In the genomic region with DNA sequence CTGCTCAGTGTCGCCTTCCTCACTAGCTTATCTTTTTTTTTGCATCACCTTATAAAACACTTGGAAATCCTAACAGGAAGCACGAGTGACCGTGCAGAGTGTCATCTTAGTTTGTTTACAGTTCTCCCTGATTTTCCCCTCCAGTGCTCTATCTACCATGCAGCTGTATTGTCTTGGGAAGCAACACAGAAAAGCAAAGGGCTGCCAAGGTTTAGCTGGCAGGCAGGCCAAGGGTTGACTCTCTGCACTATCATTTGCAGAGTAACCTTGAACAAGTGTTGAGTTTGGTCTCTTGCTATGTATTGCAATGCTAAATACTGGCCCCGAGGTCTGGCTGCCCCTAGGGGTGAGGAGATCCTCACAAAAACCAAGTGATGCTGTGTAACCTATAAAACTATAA, we compare ENCODE assay signal across 19 mouse cellular contexts. TPM values are rescaled to one million over a fixed set of nuclear protein-coding genes. Genes with fewer than 3 reads are reported as not detected.
DNase-seq lines count a peak whose midpoint lies in the region; ATAC-seq and TF ChIP-seq lines count a peak whose summit lies in the region.
"Had no signal": no experiment of that assay in that cellular context is flagged by ENCODE, and none has a peak within 500 bp of the region (broad histone marks: within the 10 kb centered on the region; RNA-seq: fewer than 3 reads in every experiment).

No protein-coding gene starts in this region.

- TF ChIP-seq CTCF in heart, postnatal 0 days (IDR thresholded peaks at IDR 0.05; ENCODE audit: low read depth): no peak

- no peak overlapping the region for H3K9ac ChIP-seq in heart, postnatal 0 days (replicated peaks; ENCODE audit: low read depth, low read length)
- no peak overlapping the region for H3K9ac ChIP-seq in lung, embryonic 15.5 days
- H3K9ac ChIP-seq: forebrain, embryonic 13.5 days; forebrain, postnatal 0 days; heart, embryonic 13.5 days; hindbrain, embryonic 15.5 days had no signal

- DNase-seq in adrenal gland, postnatal 36 days: peak; percentile 20 to 44
- no peak for DNase-seq in adrenal gland, postnatal 4 days (ENCODE audit: low spot score in 2 of 2)
- peak; percentile 36 for DNase-seq in heart, postnatal 0 days (ENCODE audit: low spot score)
- no peak for DNase-seq in heart, adult 11 months
- no peak for DNase-seq in lung, postnatal 14 days
- DNase-seq: cerebellum, adult 2 months; cerebellum, postnatal 10 days; forebrain, postnatal 0 days had no signal

- ATAC-seq in heart, postnatal 0 days (ENCODE audit: insufficient read depth, low read depth): peak; percentile 54
- peak; percentile 19; the same call in 1 of the 2 replicates for ATAC-seq in lung, embryonic 15.5 days (ENCODE audit: borderline replicate concordance, extremely low read depth, low FRiP score, low TSS enrichment)
- ATAC-seq: forebrain, embryonic 13.5 days; forebrain, postnatal 0 days had no signal

- 0 out of 2 replicates have a peak, but pooled peaks cover 12% of the 10 kb centered on the region for H3K36me3 ChIP-seq in heart, postnatal 0 days (replicated peaks; ENCODE audit: control insufficient read depth, insufficient read depth, low read length)
- H3K36me3 ChIP-seq in lung, embryonic 15.5 days: peaks cover 8% of the 10 kb centered on the region; the same call in 1 of the 2 replicates

- H3K4me2 ChIP-seq in heart, postnatal 0 days (ENCODE audit: low read depth, low read length): no peak overlapping the region
- H3K4me2 ChIP-seq in lung, embryonic 15.5 days: no peak overlapping the region
- H3K4me2 ChIP-seq: forebrain, embryonic 13.5 days; heart, embryonic 13.5 days; hindbrain, embryonic 15.5 days had no signal

- WGBS in heart, postnatal 0 days: 50% methylated on average over 4 of the region's 4 CpGs
- 32% methylated on average over 4 of the region's 4 CpGs for WGBS in lung, embryonic 15.5 days

- no peak for TF ChIP-seq EP300 in heart, postnatal 0 days (IDR thresholded peaks at IDR 0.05; ENCODE audit: low read depth)

- no peak overlapping the region for H3K4me3 ChIP-seq in heart, postnatal 0 days (ENCODE audit: low read depth, low read length)
- H3K4me3 ChIP-seq in lung, embryonic 15.5 days: no peak overlapping the region
- H3K4me3 ChIP-seq: embryonic facial prominence, embryonic 10.5 days; forebrain, embryonic 13.5 days; heart, embryonic 13.5 days; hindbrain, embryonic 15.5 days had no signal

- H3K9me3 ChIP-seq in heart, postnatal 0 days (replicated peaks; ENCODE audit: control insufficient read depth, low read length): no peaks in the 10 kb centered on the region
- no peaks in the 10 kb centered on the region for H3K9me3 ChIP-seq in lung, embryonic 15.5 days
- H3K9me3 ChIP-seq: embryonic facial prominence, embryonic 10.5 days; forebrain, embryonic 13.5 days; heart, embryonic 13.5 days; hindbrain, embryonic 15.5 days had no signal

- H3K27me3 ChIP-seq in heart, postnatal 0 days (ENCODE audit: control insufficient read depth, insufficient read depth, low read length): no peaks in the 10 kb centered on the region
- no peaks in the 10 kb centered on the region for H3K27me3 ChIP-seq in lung, embryonic 15.5 days
- H3K27me3 ChIP-seq: forebrain, embryonic 13.5 days; heart, embryonic 13.5 days; hindbrain, embryonic 15.5 days had no signal

- peaks cover 38% of the 10 kb centered on the region for H3K4me1 ChIP-seq in heart, postnatal 0 days (ENCODE audit: control insufficient read depth, insufficient read depth)
- peaks cover 16% of the 10 kb centered on the region for H3K4me1 ChIP-seq in lung, embryonic 15.5 days

- no peak overlapping the region for H3K27ac ChIP-seq in heart, postnatal 0 days (ENCODE audit: low read depth)
- 0 out of 2 replicates have a peak overlapping the region, but pooled peaks have one; percentile 6 for H3K27ac ChIP-seq in lung, embryonic 15.5 days
- H3K27ac ChIP-seq: embryonic facial prominence, embryonic 10.5 days; forebrain, embryonic 13.5 days; hindbrain, embryonic 15.5 days had no signal

RNA-seq across cellular contexts. Expression of gene Sort1, which starts 27.8 kb away (rescaled TPM):
- 10 to 100 TPM; 40.7 to 50.8 TPM for total RNA-seq in adrenal gland, postnatal 36 days (2021)
- total RNA-seq in adrenal gland, postnatal 4 days (2021): 10 to 100 TPM; 31.7 to 32.5 TPM
- 33.5 and 34.4 TPM in 2 replicates for total RNA-seq in heart, postnatal 0 days (2014; rRNA removed; ENCODE audit: low replicate concordance)
- polyA plus RNA-seq in heart, postnatal 0 days (2015; fragmentation: Nextera tagmentation; extraction: Ambion mirVana): 6.7 and 7.4 TPM in 2 replicates
- polyA plus RNA-seq in lung, embryonic 15.5 days (2015; fragmentation: Nextera tagmentation; extraction: Ambion mirVana): 24.8 and 28.0 TPM in 2 replicates

RNA-seq across cellular contexts. Expression of gene Mybphl, which starts 53.0 kb away (rescaled TPM):
- total RNA-seq in adrenal gland, postnatal 36 days (2021): not detected
- total RNA-seq in adrenal gland, postnatal 4 days (2021): not detected
- total RNA-seq in heart, postnatal 0 days (2014; rRNA removed; ENCODE audit: low replicate concordance): 49.3 and 60.6 TPM in 2 replicates
- polyA plus RNA-seq in heart, postnatal 0 days (2015; fragmentation: Nextera tagmentation; extraction: Ambion mirVana): 90.0 and 123 TPM in 2 replicates
- 2.8 and 9.3 TPM in 2 replicates for polyA plus RNA-seq in lung, embryonic 15.5 days (2015; fragmentation: Nextera tagmentation; extraction: Ambion mirVana)
- total RNA-seq: ES-E14; forebrain, postnatal 0 days; gastrocnemius, adult 8-10 months had no signal
- polyA plus RNA-seq: cerebellum, adult 2 months; embryonic facial prominence, embryonic 14.5 days; forebrain, embryonic 13.5 days; forebrain, postnatal 0 days; gonadal fat pad, adult 2 months; hindbrain, embryonic 11.5 days; intestine, embryonic 16.5 days had no signal

RNA-seq across cellular contexts. Expression of gene Psma5, which starts 55.0 kb away (rescaled TPM):
- total RNA-seq in adrenal gland, postnatal 36 days (2021): 10 to 100 TPM; 96.6 to 97.5 TPM
- 100 to 1,000 TPM in 1 of 2 experiments, 10 to 100 TPM in 1; 99.9 to 102 TPM for total RNA-seq in adrenal gland, postnatal 4 days (2021)
- total RNA-seq in heart, postnatal 0 days (2014; rRNA removed; ENCODE audit: low replicate concordance): 82.6 and 104 TPM in 2 replicates
- 177 and 180 TPM in 2 replicates for polyA plus RNA-seq in heart, postnatal 0 days (2015; fragmentation: Nextera tagmentation; extraction: Ambion mirVana)
- 289 and 312 TPM in 2 replicates for polyA plus RNA-seq in lung, embryonic 15.5 days (2015; fragmentation: Nextera tagmentation; extraction: Ambion mirVana)

Comparison
In these comparisons a context has a peak if more than half of its experiments do, and no peak if none do; other contexts are left out.
1. DNase-seq: peak in adrenal gland, postnatal 36 days (2 of 2) and heart, postnatal 0 days (single experiment); none in adrenal gland, postnatal 4 days (0 of 2), heart, adult 11 months (single experiment) and lung, postnatal 14 days (single experiment).
2. RNA of gene Mybphl, which starts 53.0 kb away (total RNA-seq): 49.3 to 60.6 TPM in heart, postnatal 0 days; not detected in adrenal gland, postnatal 4 days and not detected in adrenal gland, postnatal 36 days; every median in the first group is over 10 times any median in the second.